In genomic region chr6:9599418-9599817, GRCm38 (mm10) we compare ENCODE assay signal across 31 mouse cellular contexts.
DNase-seq lines count a peak whose midpoint lies in the region; ATAC-seq and TF ChIP-seq lines count a peak whose summit lies in the region.
"Had no signal": no experiment of that assay in that cellular context is flagged by ENCODE, and none has a peak within 500 bp of the region (broad histone marks: within the 10 kb centered on the region; RNA-seq: fewer than 3 reads in every experiment).

No protein-coding gene starts in this region.

- TF ChIP-seq CTCF in ES-Bruce4 (IDR thresholded peaks at IDR 0.05; ENCODE audit: low read depth, low read length): peak; percentile 53

- WGBS in neural tube, embryonic 15.5 days: 85% methylated on average over 3 of the region's 3 CpGs
- 84% methylated on average over 3 of the region's 3 CpGs for WGBS in neural tube, embryonic 11.5 days
- 84% methylated on average over 3 of the region's 3 CpGs for WGBS in hindbrain, embryonic 14.5 days

- peak; percentile 12 for DNase-seq in neural tube, embryonic 10.5 days (ENCODE audit: extremely low spot score, low spot score)
- peak; percentile 59 for DNase-seq in R1 (ENCODE audit: low read depth, low spot score)
- DNase-seq in neural tube, embryonic 11.5 days (ENCODE audit: low spot score): peak; percentile 9
- no peak for DNase-seq in spleen, postnatal 10 days (ENCODE audit: low spot score in 2 of 2)
- DNase-seq in Muller cell, postnatal 12 days (ENCODE audit: inconsistent ontology term): no peak
- no peak for DNase-seq in hindbrain, embryonic 14.5 days (ENCODE audit: low spot score)
- DNase-seq: adrenal gland, adult 2 months; adrenal gland, postnatal 14 days; cerebellum, adult 11-12 months; cerebellum, adult 8-10 months; cerebellum, postnatal 36 days; embryo, embryonic 11 days; gastrocnemius, postnatal 25 days; heart, adult 18-20 months; heart, postnatal 10 days; heart, postnatal 36 days had no signal

- no peaks in the 10 kb centered on the region for H3K27me3 ChIP-seq in neural tube, embryonic 15.5 days (replicated peaks)
- H3K27me3 ChIP-seq in ES-Bruce4 (ENCODE audit: control insufficient read depth, insufficient read depth, low read length, poor library complexity, severe bottlenecking): no peaks in the 10 kb centered on the region; the same call in 1 of the 2 replicates
- H3K27me3 ChIP-seq in neural tube, embryonic 11.5 days (ENCODE audit: control insufficient read depth, insufficient read depth, low read length): no peaks in the 10 kb centered on the region
- no peaks in the 10 kb centered on the region for H3K27me3 ChIP-seq in hindbrain, embryonic 14.5 days (ENCODE audit: control insufficient read depth, insufficient read depth, low read length)
- H3K27me3 ChIP-seq: embryonic facial prominence, embryonic 13.5 days; forebrain, embryonic 12.5 days; forebrain, embryonic 15.5 days; heart, embryonic 12.5 days; heart, embryonic 15.5 days; hindbrain, embryonic 13.5 days had no signal

- H3K36me3 ChIP-seq in neural tube, embryonic 15.5 days: no peaks in the 10 kb centered on the region
- no peaks in the 10 kb centered on the region for H3K36me3 ChIP-seq in ES-Bruce4 (ENCODE audit: control insufficient read depth, insufficient read depth, low read length, poor library complexity, severe bottlenecking)
- H3K36me3 ChIP-seq in neural tube, embryonic 11.5 days (ENCODE audit: control insufficient read depth, insufficient read depth, low read length): no peaks in the 10 kb centered on the region
- no peaks in the 10 kb centered on the region for H3K36me3 ChIP-seq in hindbrain, embryonic 14.5 days (replicated peaks; ENCODE audit: control insufficient read depth, insufficient read depth)
- H3K36me3 ChIP-seq: embryonic facial prominence, embryonic 10.5 days; embryonic facial prominence, embryonic 13.5 days; forebrain, embryonic 12.5 days; forebrain, embryonic 15.5 days; G1E; heart, embryonic 12.5 days; heart, embryonic 15.5 days; hindbrain, embryonic 10.5 days; hindbrain, embryonic 13.5 days had no signal

- no peaks in the 10 kb centered on the region for H3K4me1 ChIP-seq in neural tube, embryonic 15.5 days
- H3K4me1 ChIP-seq in ES-Bruce4 (ENCODE audit: control insufficient read depth, insufficient read depth, low read length): no peaks in the 10 kb centered on the region
- no peaks in the 10 kb centered on the region for H3K4me1 ChIP-seq in neural tube, embryonic 11.5 days (ENCODE audit: control insufficient read depth, insufficient read depth, low read length)
- no peaks in the 10 kb centered on the region for H3K4me1 ChIP-seq in hindbrain, embryonic 14.5 days (replicated peaks; ENCODE audit: control insufficient read depth, insufficient read depth, low read length)
- H3K4me1 ChIP-seq: embryonic facial prominence, embryonic 10.5 days; embryonic facial prominence, embryonic 13.5 days; forebrain, embryonic 12.5 days; forebrain, embryonic 15.5 days; heart, embryonic 12.5 days; heart, embryonic 15.5 days; hindbrain, embryonic 10.5 days; hindbrain, embryonic 13.5 days had no signal

- H3K9me3 ChIP-seq in neural tube, embryonic 15.5 days (replicated peaks): no peaks in the 10 kb centered on the region
- H3K9me3 ChIP-seq in ES-Bruce4 (replicated peaks; ENCODE audit: control insufficient read depth, insufficient read depth, low read length, poor library complexity, severe bottlenecking): no peaks in the 10 kb centered on the region
- H3K9me3 ChIP-seq in neural tube, embryonic 11.5 days (ENCODE audit: control insufficient read depth, low read length): no peaks in the 10 kb centered on the region
- H3K9me3 ChIP-seq in hindbrain, embryonic 14.5 days (ENCODE audit: control insufficient read depth, low read length): 0 out of 2 replicates have a peak, but pooled peaks cover 3% of the 10 kb centered on the region
- H3K9me3 ChIP-seq: embryonic facial prominence, embryonic 10.5 days; embryonic facial prominence, embryonic 13.5 days; forebrain, embryonic 12.5 days; forebrain, embryonic 15.5 days; G1E; heart, embryonic 15.5 days; hindbrain, embryonic 10.5 days had no signal

- no peak for TF ChIP-seq POLR2A in ES-Bruce4 (IDR thresholded peaks at IDR 0.05; ENCODE audit: insufficient read depth, low read length)

- no peak for TF ChIP-seq EP300 in ES-Bruce4 (IDR thresholded peaks at IDR 0.05; ENCODE audit: insufficient read depth, low read depth, low read length)

- H3K27ac ChIP-seq in neural tube, embryonic 15.5 days (replicated peaks): no peak overlapping the region
- H3K27ac ChIP-seq in ES-Bruce4 (ENCODE audit: insufficient read depth, low read length): no peak overlapping the region
- no peak overlapping the region for H3K27ac ChIP-seq in neural tube, embryonic 11.5 days (ENCODE audit: low read depth, low read length)
- no peak overlapping the region for H3K27ac ChIP-seq in hindbrain, embryonic 14.5 days
- H3K27ac ChIP-seq: embryonic facial prominence, embryonic 10.5 days; embryonic facial prominence, embryonic 13.5 days; forebrain, embryonic 12.5 days; forebrain, embryonic 15.5 days; heart, embryonic 15.5 days; hindbrain, embryonic 10.5 days; hindbrain, embryonic 13.5 days; hindbrain, postnatal 0 days had no signal

- H3K4me2 ChIP-seq in neural tube, embryonic 15.5 days: no peak overlapping the region
- H3K4me2 ChIP-seq in neural tube, embryonic 11.5 days (ENCODE audit: low read depth): no peak overlapping the region
- H3K4me2 ChIP-seq in hindbrain, embryonic 14.5 days (replicated peaks): no peak overlapping the region
- H3K4me2 ChIP-seq: embryonic facial prominence, embryonic 13.5 days; forebrain, embryonic 12.5 days; forebrain, embryonic 15.5 days; heart, embryonic 12.5 days; heart, embryonic 15.5 days; hindbrain, embryonic 13.5 days had no signal

- no peak overlapping the region for H3K4me3 ChIP-seq in neural tube, embryonic 15.5 days (replicated peaks)
- no peak overlapping the region for H3K4me3 ChIP-seq in ES-Bruce4 (ENCODE audit: low read depth, low read length)
- no peak overlapping the region for H3K4me3 ChIP-seq in neural tube, embryonic 11.5 days (ENCODE audit: low read depth, low read length)
- H3K4me3 ChIP-seq in hindbrain, embryonic 14.5 days (replicated peaks; ENCODE audit: low read length): no peak overlapping the region
- H3K4me3 ChIP-seq: embryonic facial prominence, embryonic 10.5 days; embryonic facial prominence, embryonic 13.5 days; erythroblast, embryonic 14.5 days; forebrain, embryonic 12.5 days; forebrain, embryonic 15.5 days; heart, embryonic 12.5 days; heart, embryonic 15.5 days; hindbrain, embryonic 10.5 days; hindbrain, embryonic 13.5 days had no signal

- H3K9ac ChIP-seq in neural tube, embryonic 15.5 days (replicated peaks): no peak overlapping the region
- no peak overlapping the region for H3K9ac ChIP-seq in ES-Bruce4 (ENCODE audit: low read depth, poor library complexity, severe bottlenecking)
- no peak overlapping the region for H3K9ac ChIP-seq in neural tube, embryonic 11.5 days (ENCODE audit: low read length)
- H3K9ac ChIP-seq in hindbrain, embryonic 14.5 days: no peak overlapping the region
- H3K9ac ChIP-seq: embryonic facial prominence, embryonic 13.5 days; forebrain, embryonic 12.5 days; forebrain, embryonic 15.5 days; heart, embryonic 12.5 days; heart, embryonic 15.5 days; hindbrain, embryonic 13.5 days had no signal

- no peak for ATAC-seq in neural tube, embryonic 15.5 days (ENCODE audit: low FRiP score)
- ATAC-seq in neural tube, embryonic 11.5 days (ENCODE audit: insufficient read depth, low FRiP score, low TSS enrichment): no peak
- ATAC-seq in hindbrain, embryonic 14.5 days (ENCODE audit: low FRiP score): no peak
- ATAC-seq: CD4-positive, CD25-positive, alpha-beta regulatory T cell, adult 4 months; forebrain, embryonic 15.5 days; hindbrain, postnatal 0 days; inflammation-experienced regulatory T-cells, adult 6 months had no signal

Comparison
In these comparisons a context has a peak if more than half of its experiments do, and no peak if none do; other contexts are left out.
1. DNase-seq: peak in neural tube, embryonic 10.5 days (single experiment), R1 (single experiment) and neural tube, embryonic 11.5 days (single experiment); none in spleen, postnatal 10 days (0 of 2), Muller cell, postnatal 12 days (single experiment) and hindbrain, embryonic 14.5 days (single experiment).